Mouse (Mus musculus): ENCODE results near the gene Tmem203. TPM values are rescaled to one million over a fixed set of nuclear protein-coding genes. Genes with fewer than 3 reads are reported as not detected.

Tmem203 gene
- polyA plus RNA-seq, 1 experiment from 2014 or later, result 20.2 TPM

- no peak overlapping the region for H3K27ac ChIP-seq (replicated peaks)
- WGBS, result 1% methylated on average over 18 of the region's 18 CpGs
- H3K9me3 ChIP-seq (replicated peaks), result no peaks in the 10 kb centered on the region
- H3K36me3 ChIP-seq, result peaks cover 8% of the 10 kb centered on the region
- peaks cover 96% of the 10 kb centered on the region for H3K27me3 ChIP-seq (ENCODE audit: low read depth, poor library complexity, severe bottlenecking)
- peak overlapping the region; percentile 24 for H3K4me3 ChIP-seq
- H3K4me1 ChIP-seq, result peaks cover 28% of the 10 kb centered on the region
- peak; percentile 30 for DNase-seq (ENCODE audit: low spot score)
Observed at GRCm38 (mm10) chr2:25290816-25291130, 35.5 kb downstream of the Tmem203 start.

- DNase-seq (ENCODE audit: low spot score), result peak; percentile 23
- WGBS, result 7% methylated on average over 32 of the region's 32 CpGs
- H3K4me3 ChIP-seq, result peak overlapping the region; percentile 45
Observed at GRCm38 (mm10) chr2:25291184-25292053, 36.2 kb downstream of the Tmem203 start.

GRCm38 (mm10) chr2:25292054-25292544, 36.9 kb downstream of the Tmem203 start:
- Histone ChIP-seq H3K27me3 (ENCODE audit: low read depth, poor library complexity, severe bottlenecking) (peaks cover 100% of the 10 kb centered on the region), H3K27ac (replicated peaks) (0 out of 2 replicates have a peak overlapping the region, but pooled peaks have one; percentile 23), H3K4me3 (peak overlapping the region; percentile 45), H3K4me1 (peaks cover 28% of the 10 kb centered on the region), H3K9me3 (replicated peaks) (no peaks in the 10 kb centered on the region), H3K36me3 (no peaks in the 10 kb centered on the region)
- DNase-seq (ENCODE audit: low spot score), result no peak
- 6% methylated on average over 42 of the region's 43 CpGs for WGBS

More at GRCm38 (mm10) chr2:25291184-25292053, 36.2 kb downstream of the Tmem203 start:
- peaks cover 2% of the 10 kb centered on the region; the same call in 1 of the 2 replicates for H3K36me3 ChIP-seq
- no peaks in the 10 kb centered on the region for H3K9me3 ChIP-seq (replicated peaks)
- peaks cover 100% of the 10 kb centered on the region for H3K27me3 ChIP-seq (ENCODE audit: low read depth, poor library complexity, severe bottlenecking)
- no peak overlapping the region for H3K27ac ChIP-seq (replicated peaks)
- H3K4me1 ChIP-seq, result peaks cover 28% of the 10 kb centered on the region

GRCm38 (mm10) chr2:25292856-25293255, 37.6 kb downstream of the Tmem203 start:
- Histone ChIP-seq H3K4me1 (peaks cover 28% of the 10 kb centered on the region), H3K36me3 (no peaks in the 10 kb centered on the region), H3K27ac (replicated peaks) (no peak overlapping the region), H3K27me3 (ENCODE audit: low read depth, poor library complexity, severe bottlenecking) (peaks cover 100% of the 10 kb centered on the region), H3K4me3 (no peak overlapping the region), H3K9me3 (replicated peaks) (no peaks in the 10 kb centered on the region)
- 0% methylated on average over 1 of the region's 1 CpGs for WGBS
- DNase-seq (ENCODE audit: low spot score), result peak; percentile 83

DNA sequence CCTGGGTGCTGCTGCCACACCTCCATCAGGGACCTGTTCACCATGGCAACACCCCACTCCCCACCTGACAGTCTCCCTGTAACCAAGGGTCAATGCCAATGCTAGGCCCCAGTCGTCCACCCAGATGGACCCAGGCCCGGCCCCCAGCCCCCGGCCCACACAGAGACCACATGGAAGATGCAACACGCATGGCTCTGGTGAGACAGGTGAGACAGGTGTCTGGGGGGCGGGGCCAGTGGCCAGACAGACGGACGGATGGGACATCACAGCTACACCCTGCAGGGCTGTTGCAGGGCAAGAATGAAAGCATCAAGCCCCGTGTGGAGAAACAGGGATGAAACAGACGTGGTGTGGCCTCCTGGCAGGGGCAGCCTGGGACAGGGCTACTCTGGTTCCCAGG, 38.5 kb downstream of the Tmem203 start:
- Histone ChIP-seq H3K27me3 (ENCODE audit: low read depth, poor library complexity, severe bottlenecking) (peaks cover 94% of the 10 kb centered on the region), H3K4me3 (no peak overlapping the region), H3K27ac (replicated peaks) (no peak overlapping the region), H3K4me1 (peaks cover 28% of the 10 kb centered on the region), H3K36me3 (no peaks in the 10 kb centered on the region), H3K9me3 (replicated peaks) (no peaks in the 10 kb centered on the region)
- DNase-seq (ENCODE audit: low spot score), result no peak
- WGBS, result 73% methylated on average over 9 of the region's 9 CpGs

- no peak for DNase-seq (ENCODE audit: low spot score)
- Histone ChIP-seq H3K4me1 (peaks cover 6% of the 10 kb centered on the region), H3K36me3 (no peaks in the 10 kb centered on the region), H3K9me3 (replicated peaks) (no peaks in the 10 kb centered on the region), H3K27me3 (ENCODE audit: low read depth, poor library complexity, severe bottlenecking) (peaks cover 61% of the 10 kb centered on the region), H3K27ac (replicated peaks) (no peak overlapping the region), H3K4me3 (no peak overlapping the region)
- WGBS, result 83% methylated on average over 8 of the region's 8 CpGs
Observed at GRCm38 (mm10) chr2:25297093-25297492, 41.9 kb downstream of the Tmem203 start.

- H3K9me3 ChIP-seq (replicated peaks), result no peaks in the 10 kb centered on the region
- no peak for DNase-seq (ENCODE audit: low spot score)
- H3K27me3 ChIP-seq (ENCODE audit: low read depth, poor library complexity, severe bottlenecking), result peaks cover 57% of the 10 kb centered on the region
- H3K4me1 ChIP-seq, result no peaks in the 10 kb centered on the region; the same call in 1 of the 2 replicates
- H3K4me3 ChIP-seq, result no peak overlapping the region
- no peak overlapping the region for H3K27ac ChIP-seq (replicated peaks)
- 89% methylated on average over 10 of the region's 10 CpGs for WGBS
- H3K36me3 ChIP-seq, result no peaks in the 10 kb centered on the region
Observed at GRCm38 (mm10) chr2:25298046-25298445, 42.8 kb downstream of the Tmem203 start.

DNA sequence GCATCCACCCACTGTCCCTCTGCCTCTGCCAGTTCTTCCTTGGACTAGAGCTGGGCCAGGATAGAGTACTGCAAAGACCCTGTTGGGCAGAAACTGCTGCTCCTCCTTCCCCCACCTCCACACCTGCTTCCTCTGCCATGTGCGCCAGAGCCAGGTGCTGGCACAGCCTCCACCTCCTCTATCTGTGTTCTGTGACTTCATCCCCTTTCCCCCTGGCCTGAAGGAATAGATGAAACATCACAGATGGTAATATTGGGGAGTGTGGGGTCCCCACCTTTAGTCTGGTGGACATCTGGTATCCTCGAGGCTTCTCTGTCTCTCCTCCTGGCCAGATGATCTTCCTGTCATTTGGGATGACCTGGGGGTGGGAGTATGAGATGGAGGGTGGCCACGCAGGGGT, 48.2 kb downstream of the Tmem203 start:
- no peaks in the 10 kb centered on the region for H3K9me3 ChIP-seq (replicated peaks)
- H3K36me3 ChIP-seq, result no peaks in the 10 kb centered on the region
- peaks cover 18% of the 10 kb centered on the region for H3K4me1 ChIP-seq
- no peak overlapping the region for H3K4me3 ChIP-seq
- H3K27me3 ChIP-seq (ENCODE audit: low read depth, poor library complexity, severe bottlenecking), result peaks cover 60% of the 10 kb centered on the region
- WGBS, result 84% methylated on average over 3 of the region's 3 CpGs
- DNase-seq (ENCODE audit: low spot score), result no peak
- H3K27ac ChIP-seq (replicated peaks), result no peak overlapping the region

DNA sequence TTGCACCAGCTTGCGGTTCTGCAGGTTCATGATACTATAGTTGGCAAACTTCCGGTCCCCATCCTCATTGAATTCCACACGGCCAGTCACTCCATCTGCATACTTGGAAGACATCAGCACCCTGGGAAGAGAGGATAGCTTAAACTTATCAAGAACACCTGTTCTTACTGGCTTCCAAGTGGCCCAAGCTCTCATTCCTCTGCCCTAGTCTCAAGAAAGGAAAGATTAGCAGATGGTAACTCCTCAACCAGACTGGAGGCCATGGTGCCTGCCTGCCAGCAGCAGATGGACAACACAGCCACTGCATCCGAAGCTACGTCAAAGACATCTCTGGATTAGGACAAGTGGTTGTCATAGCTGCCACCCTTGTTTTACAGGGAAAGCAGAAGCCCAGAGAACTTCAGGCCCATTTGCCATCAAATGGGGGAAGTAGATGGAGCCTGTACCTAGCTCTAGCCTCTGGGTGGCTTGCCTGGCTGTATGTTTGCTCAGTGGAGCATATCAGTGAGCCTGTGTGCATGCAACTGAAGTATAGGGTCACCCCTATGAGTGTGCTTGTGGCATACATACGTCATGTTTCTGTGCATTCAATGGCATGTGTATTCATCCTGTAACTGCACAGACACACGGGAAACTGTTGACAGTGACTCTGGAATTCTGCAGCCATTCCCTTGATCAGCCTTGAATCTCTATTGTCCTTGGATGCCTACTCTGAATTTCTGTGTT, 48.9 kb downstream of the Tmem203 start:
- H3K9me3 ChIP-seq (replicated peaks), result no peaks in the 10 kb centered on the region
- 75% methylated on average over 7 of the region's 7 CpGs for WGBS
- H3K4me3 ChIP-seq, result peak overlapping the region; percentile 61
- H3K36me3 ChIP-seq, result no peaks in the 10 kb centered on the region
- H3K27me3 ChIP-seq (ENCODE audit: low read depth, poor library complexity, severe bottlenecking), result peaks cover 66% of the 10 kb centered on the region
- peaks cover 18% of the 10 kb centered on the region for H3K4me1 ChIP-seq
- DNase-seq (ENCODE audit: low spot score), result no peak
- no peak overlapping the region for H3K27ac ChIP-seq (replicated peaks)

DNA sequence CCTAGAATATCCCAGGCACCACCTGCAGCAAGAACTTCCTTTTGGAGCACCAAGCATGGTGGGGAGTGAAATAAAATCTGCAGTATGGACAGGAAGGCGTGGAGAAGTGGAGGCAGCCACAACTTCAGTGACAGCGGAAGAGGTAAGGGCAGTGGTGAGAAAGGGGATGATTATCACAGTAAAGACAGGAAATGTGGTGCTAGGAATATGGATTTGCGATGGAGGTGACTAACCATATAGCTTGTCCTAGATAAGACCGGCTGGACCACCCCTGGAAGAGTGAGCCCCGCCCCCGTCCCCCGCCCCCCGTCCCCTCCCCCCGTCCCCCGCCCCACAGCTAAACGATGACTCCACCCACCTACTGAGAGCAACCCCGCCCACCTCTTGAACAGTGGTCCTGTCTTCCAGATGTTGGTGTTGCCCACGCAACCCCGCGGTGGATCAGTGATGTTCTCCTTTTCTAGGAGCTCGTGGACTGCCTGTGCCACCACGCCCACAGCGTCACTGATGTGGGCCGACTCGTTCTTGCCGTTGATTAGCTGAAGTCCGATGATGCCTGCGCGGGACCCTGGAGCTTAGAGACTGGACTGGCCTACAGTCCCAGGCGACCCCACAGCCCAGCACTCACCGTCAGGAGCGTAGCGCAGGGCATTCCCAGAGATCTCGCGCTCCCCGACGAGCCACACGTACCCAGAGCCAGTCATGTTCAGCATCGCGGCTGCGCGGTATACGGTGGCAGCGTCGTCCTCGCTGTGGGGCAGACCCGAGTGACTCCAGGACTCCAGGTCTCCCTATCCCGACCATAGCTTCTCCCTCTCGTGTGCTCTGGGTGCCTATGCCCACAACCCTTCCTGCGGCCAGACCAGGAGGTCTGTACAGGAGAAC, 49.7 kb downstream of the Tmem203 start:
- Histone ChIP-seq H3K36me3 (no peaks in the 10 kb centered on the region), H3K27ac (replicated peaks) (peak overlapping the region; percentile 72; the same call in 1 of the 2 replicates), H3K9me3 (replicated peaks) (no peaks in the 10 kb centered on the region), H3K4me3 (peak overlapping the region; percentile 61), H3K4me1 (peaks cover 18% of the 10 kb centered on the region), H3K27me3 (ENCODE audit: low read depth, poor library complexity, severe bottlenecking) (peaks cover 74% of the 10 kb centered on the region)
- DNase-seq (ENCODE audit: low spot score), result peak; percentile 70
- 2% methylated on average over 44 of the region's 45 CpGs for WGBS

Measured in midbrain, embryonic 10.5 days (tissue).